Mouse (Mus musculus): Measurements from ENCODE around the gene Dexi. TPM values are rescaled to one million over a fixed set of nuclear protein-coding genes. Genes with fewer than 3 reads are reported as not detected.
A peak's percentile ranks its signal among the peaks of the same experiment; 100 is the strongest.

Gene Dexi
- total and polyA plus RNA-seq, 2 experiments = 8.9 to 70.0 TPM

DNA sequence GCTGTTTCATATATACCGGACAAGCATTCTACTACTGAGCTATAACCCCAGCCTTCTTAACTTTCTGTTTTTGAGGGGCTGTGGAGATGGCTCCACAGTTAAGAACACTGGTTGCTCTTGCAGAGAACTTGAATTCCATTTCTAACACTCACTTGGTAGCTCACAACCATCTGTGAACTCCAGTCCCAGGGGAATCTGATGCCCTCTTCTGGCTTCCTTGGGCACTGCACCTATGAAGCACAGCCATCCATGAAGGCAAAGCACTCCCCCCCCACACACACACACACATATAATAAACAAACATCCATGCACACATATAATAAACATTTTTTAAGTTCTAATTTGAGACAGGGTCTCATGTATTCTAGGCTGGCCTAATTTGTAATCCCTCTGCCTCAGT is 20.0 kb downstream of the Dexi start:
- Histone ChIP-seq H3K4me1 (ENCODE audit: control insufficient read depth, insufficient read depth, low read length) (peaks cover 15% of the 10 kb centered on the region), H3K9ac (ENCODE audit: low read depth, low read length) (no peak overlapping the region), H3K4me3 (ENCODE audit: insufficient read depth, low read depth, low read length) (no peak overlapping the region), H3K27me3 (ENCODE audit: control insufficient read depth, insufficient read depth, low read length) (no peaks in the 10 kb centered on the region), H3K79me2 (ENCODE audit: control insufficient read depth, insufficient read depth, low read length) (no peaks in the 10 kb centered on the region), H3K36me3 (ENCODE audit: control insufficient read depth, insufficient read depth, low read length) (no peaks in the 10 kb centered on the region), H3K27ac (replicated peaks; ENCODE audit: insufficient read depth, low read depth, low read length) (no peak overlapping the region)
- peak; percentile 48 for DNase-seq (ENCODE audit: extremely low read depth, low read depth, low spot score)
- WGBS = 95% methylated on average over 1 of the region's 1 CpGs
- TF ChIP-seq CTCF (IDR thresholded peaks at IDR 0.05; ENCODE audit: low read depth, low read length) = peak; percentile 76
- no peak for TF ChIP-seq POLR2A (IDR thresholded peaks at IDR 0.05; ENCODE audit: extremely low read depth, insufficient read depth, low read length)

DNA sequence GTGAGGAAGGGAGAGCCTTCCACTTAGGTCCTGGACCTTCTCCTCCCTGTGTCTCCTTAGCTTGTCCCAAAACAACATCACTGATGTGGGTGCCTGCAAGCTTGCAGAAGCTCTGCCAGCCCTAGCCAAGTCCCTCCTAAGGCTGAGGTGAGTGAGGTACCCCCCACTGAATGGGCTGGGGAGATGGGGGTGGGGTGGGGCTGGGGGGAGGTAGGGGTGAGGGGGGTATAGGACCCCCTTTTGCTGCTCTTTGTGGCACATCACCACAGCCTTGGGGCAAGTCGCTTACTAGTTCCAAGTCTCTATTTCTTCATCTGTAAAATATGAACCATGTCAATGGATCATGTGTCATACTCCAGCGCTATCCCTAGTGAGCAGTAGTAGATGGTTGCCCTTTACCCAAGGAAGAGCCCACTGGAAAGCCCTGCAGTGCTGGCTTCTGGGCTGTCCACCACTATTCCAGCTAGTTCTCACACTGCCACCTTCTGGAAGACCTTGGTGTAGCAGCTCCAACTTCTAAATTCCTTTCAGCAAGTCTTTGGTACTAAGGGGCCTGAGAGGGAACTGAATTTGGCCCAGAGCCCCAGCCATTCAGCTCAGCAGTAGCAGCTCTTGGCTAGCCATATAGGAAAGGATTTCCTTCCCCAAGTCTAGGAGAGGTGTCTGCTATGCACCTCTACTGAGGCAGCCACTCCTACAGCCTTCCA is 21.8 kb downstream of the Dexi start:
- H3K36me3 ChIP-seq (ENCODE audit: control insufficient read depth, insufficient read depth, low read length) = no peaks in the 10 kb centered on the region
- H3K79me2 ChIP-seq (ENCODE audit: control insufficient read depth, insufficient read depth, low read length) = no peaks in the 10 kb centered on the region
- H3K27me3 ChIP-seq (ENCODE audit: control insufficient read depth, insufficient read depth, low read length) = no peaks in the 10 kb centered on the region
- peak; percentile 66 for TF ChIP-seq CTCF (IDR thresholded peaks at IDR 0.05; ENCODE audit: low read depth, low read length)
- no peak for TF ChIP-seq POLR2A (IDR thresholded peaks at IDR 0.05; ENCODE audit: extremely low read depth, insufficient read depth, low read length)
- no peak overlapping the region for H3K9ac ChIP-seq (ENCODE audit: low read depth, low read length)
- peaks cover 12% of the 10 kb centered on the region for H3K4me1 ChIP-seq (ENCODE audit: control insufficient read depth, insufficient read depth, low read length)
- no peak overlapping the region for H3K4me3 ChIP-seq (ENCODE audit: insufficient read depth, low read depth, low read length)
- H3K27ac ChIP-seq (replicated peaks; ENCODE audit: insufficient read depth, low read depth, low read length) = no peak overlapping the region
- WGBS = 55% methylated on average over 2 of the region's 2 CpGs
- DNase-seq (ENCODE audit: extremely low read depth, low read depth, low spot score) = peak; percentile 55

DNA sequence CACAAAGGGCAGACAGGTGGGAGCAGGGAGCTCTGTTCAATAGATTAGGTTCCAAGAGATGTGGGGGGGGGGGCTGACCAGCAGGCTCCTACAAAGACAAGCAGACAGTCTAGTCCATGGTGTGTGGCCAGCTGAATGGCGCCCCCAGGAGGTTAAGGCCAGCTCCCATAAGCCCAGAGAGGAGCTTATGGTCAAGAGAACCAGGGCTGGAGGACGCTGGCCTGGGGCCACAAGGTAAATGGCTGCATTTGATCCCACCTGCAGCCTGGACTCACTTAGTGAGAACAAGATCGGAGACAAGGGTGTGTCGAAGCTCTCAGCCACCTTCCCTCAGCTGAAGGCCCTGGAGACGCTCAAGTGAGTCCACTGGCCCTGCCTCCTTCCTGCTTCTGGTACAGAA is 24.8 kb downstream of the Dexi start:
- no peaks in the 10 kb centered on the region for H3K4me1 ChIP-seq (ENCODE audit: control insufficient read depth, insufficient read depth, low read length)
- H3K27me3 ChIP-seq (ENCODE audit: control insufficient read depth, insufficient read depth, low read length) = no peaks in the 10 kb centered on the region
- H3K27ac ChIP-seq (replicated peaks; ENCODE audit: insufficient read depth, low read depth, low read length) = no peak overlapping the region
- DNase-seq (ENCODE audit: extremely low read depth, low read depth, low spot score) = no peak
- 74% methylated on average over 5 of the region's 5 CpGs for WGBS
- TF ChIP-seq POLR2A (IDR thresholded peaks at IDR 0.05; ENCODE audit: extremely low read depth, insufficient read depth, low read length) (no peak), CTCF (IDR thresholded peaks at IDR 0.05; ENCODE audit: low read depth, low read length) (peak; percentile 54)
- H3K9ac ChIP-seq (ENCODE audit: low read depth, low read length) = no peak overlapping the region
- H3K4me3 ChIP-seq (ENCODE audit: insufficient read depth, low read depth, low read length) = no peak overlapping the region
- H3K36me3 ChIP-seq (ENCODE audit: control insufficient read depth, insufficient read depth, low read length) = no peaks in the 10 kb centered on the region
- no peaks in the 10 kb centered on the region for H3K79me2 ChIP-seq (ENCODE audit: control insufficient read depth, insufficient read depth, low read length)

DNA sequence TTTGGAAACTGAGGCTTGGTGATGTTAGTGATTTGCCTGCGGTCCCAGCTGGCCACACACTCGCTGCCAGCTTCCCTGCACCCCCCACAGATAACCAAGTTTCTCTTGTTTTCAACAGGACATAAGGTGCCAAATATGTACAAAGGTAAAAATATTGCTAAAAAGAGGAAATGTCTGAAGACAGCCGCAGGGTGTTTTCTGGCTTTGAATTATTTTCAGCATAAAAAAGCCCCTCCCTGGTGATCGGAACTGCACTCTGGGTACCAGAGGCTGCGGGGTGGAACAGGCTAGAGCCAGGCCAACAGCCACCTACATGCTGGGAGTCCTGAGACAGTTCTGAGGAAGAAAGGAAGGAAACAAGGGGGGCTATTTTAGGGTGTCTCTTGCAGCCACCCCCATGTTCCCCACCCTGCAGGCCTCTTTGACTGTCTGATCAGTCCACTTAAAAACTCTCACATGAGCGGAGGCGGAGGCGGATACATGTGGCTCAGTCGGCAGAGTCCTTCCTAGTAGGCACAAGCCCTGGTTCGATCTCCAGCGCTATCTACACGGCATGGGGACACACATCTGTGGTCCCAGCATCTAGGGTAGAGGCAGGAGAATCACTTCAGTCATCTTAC is 26.8 kb downstream of the Dexi start:
- WGBS = 91% methylated on average over 12 of the region's 12 CpGs
- Histone ChIP-seq H3K9ac (ENCODE audit: low read depth, low read length) (no peak overlapping the region), H3K79me2 (ENCODE audit: control insufficient read depth, insufficient read depth, low read length) (no peaks in the 10 kb centered on the region), H3K4me1 (ENCODE audit: control insufficient read depth, insufficient read depth, low read length) (no peaks in the 10 kb centered on the region), H3K27ac (replicated peaks; ENCODE audit: insufficient read depth, low read depth, low read length) (no peak overlapping the region), H3K36me3 (ENCODE audit: control insufficient read depth, insufficient read depth, low read length) (no peaks in the 10 kb centered on the region), H3K27me3 (ENCODE audit: control insufficient read depth, insufficient read depth, low read length) (no peaks in the 10 kb centered on the region), H3K4me3 (ENCODE audit: insufficient read depth, low read depth, low read length) (no peak overlapping the region)
- TF ChIP-seq POLR2A (IDR thresholded peaks at IDR 0.05; ENCODE audit: extremely low read depth, insufficient read depth, low read length) (no peak), CTCF (IDR thresholded peaks at IDR 0.05; ENCODE audit: low read depth, low read length) (no peak)
- no peak for DNase-seq (ENCODE audit: extremely low read depth, low read depth, low spot score)

DNA sequence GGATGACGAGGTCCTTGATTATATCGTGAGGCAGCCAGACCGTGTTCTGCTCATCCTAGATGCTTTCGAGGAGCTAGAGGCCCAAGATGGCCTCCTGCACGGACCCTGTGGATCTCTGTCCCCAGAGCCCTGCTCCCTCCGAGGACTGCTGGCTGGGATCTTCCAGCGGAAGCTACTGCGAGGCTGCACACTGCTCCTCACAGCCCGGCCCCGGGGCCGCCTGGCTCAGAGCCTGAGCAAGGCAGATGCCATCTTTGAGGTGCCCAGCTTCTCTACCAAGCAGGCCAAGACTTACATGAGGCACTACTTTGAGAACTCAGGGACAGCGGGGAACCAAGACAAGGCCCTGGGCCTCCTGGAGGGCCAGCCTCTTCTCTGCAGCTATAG is 31.7 kb downstream of the Dexi start:
- H3K27me3 ChIP-seq (ENCODE audit: control insufficient read depth, insufficient read depth, low read length) = no peaks in the 10 kb centered on the region
- no peak overlapping the region for H3K27ac ChIP-seq (replicated peaks; ENCODE audit: insufficient read depth, low read depth, low read length)
- no peaks in the 10 kb centered on the region for H3K36me3 ChIP-seq (ENCODE audit: control insufficient read depth, insufficient read depth, low read length)
- no peak overlapping the region for H3K9ac ChIP-seq (ENCODE audit: low read depth, low read length)
- WGBS = 88% methylated on average over 12 of the region's 12 CpGs
- no peaks in the 10 kb centered on the region for H3K79me2 ChIP-seq (ENCODE audit: control insufficient read depth, insufficient read depth, low read length)
- no peak overlapping the region for H3K4me3 ChIP-seq (ENCODE audit: insufficient read depth, low read depth, low read length)
- TF ChIP-seq CTCF (IDR thresholded peaks at IDR 0.05; ENCODE audit: low read depth, low read length) (no peak), POLR2A (IDR thresholded peaks at IDR 0.05; ENCODE audit: extremely low read depth, insufficient read depth, low read length) (no peak)
- no peak for DNase-seq (ENCODE audit: extremely low read depth, low read depth, low spot score)
- H3K4me1 ChIP-seq (ENCODE audit: control insufficient read depth, insufficient read depth, low read length) = no peaks in the 10 kb centered on the region
